Mouse (Mus musculus) ES-Bruce4 (cell line): ENCODE measurements at regions not wholly inside any gene's neighbourhood (a gene's known extent, or its start where the extent isn't known, plus 50 kb on each side); places are given as distances from the start of the nearest gene placed in this dataset.

Source experiments
- CTCF ChIP-seq: IDR thresholded peaks from one replicate; pipeline ENCODE4 v1.8.1; 2011; ENCODE audit warnings: low read depth, low read length
- EP300 ChIP-seq: IDR thresholded peaks from 2 replicates; pipeline ENCODE4 v1.6.1; 2011; ENCODE audit warnings: low read depth, low read length; ENCODE audit not compliant: insufficient read depth
- POLR2A ChIP-seq: IDR thresholded peaks from one replicate; pipeline ENCODE4 v1.8.1; 2011; ENCODE audit warnings: low read length; ENCODE audit not compliant: insufficient read depth

DNA sequence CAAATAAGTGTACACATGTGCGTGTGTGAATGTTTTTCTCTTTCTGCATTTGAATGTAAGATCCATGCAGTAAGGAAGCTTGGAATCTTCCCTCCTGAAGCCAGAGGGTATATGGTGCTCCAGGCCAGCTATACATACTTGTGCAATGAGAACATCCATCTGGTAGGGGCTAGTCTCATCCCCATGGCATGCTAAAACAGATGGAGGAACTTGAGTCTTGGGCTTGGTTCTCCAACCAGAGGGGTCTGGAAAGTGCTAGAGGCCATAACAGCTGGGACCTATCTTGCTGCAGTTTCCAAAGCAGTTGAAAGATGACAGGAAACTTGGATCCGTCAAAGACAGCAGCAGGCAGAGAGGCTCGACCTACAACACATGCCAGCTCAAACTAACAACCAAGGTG is 275.9 kb downstream of the Tns1 start:
- TF ChIP-seq CTCF (no peak), POLR2A (no peak), EP300 (no peak)
